Mouse (Mus musculus) right cerebral cortex, adult 2 months (tissue): ENCODE results near the gene Olfr544.

ENCODE experiments used
- DNase-seq, 2 experiments: peaks; one replicate each; pipeline ENCODE4 v3.0.0; 2021 to 2022; ENCODE audit warnings: low spot score in 2 of 2

Olfr544 gene

GRCm38 (mm10) chr7:102477377-102477776, 10.7 kb downstream of the Olfr544 start:
- no peak for DNase-seq

DNA sequence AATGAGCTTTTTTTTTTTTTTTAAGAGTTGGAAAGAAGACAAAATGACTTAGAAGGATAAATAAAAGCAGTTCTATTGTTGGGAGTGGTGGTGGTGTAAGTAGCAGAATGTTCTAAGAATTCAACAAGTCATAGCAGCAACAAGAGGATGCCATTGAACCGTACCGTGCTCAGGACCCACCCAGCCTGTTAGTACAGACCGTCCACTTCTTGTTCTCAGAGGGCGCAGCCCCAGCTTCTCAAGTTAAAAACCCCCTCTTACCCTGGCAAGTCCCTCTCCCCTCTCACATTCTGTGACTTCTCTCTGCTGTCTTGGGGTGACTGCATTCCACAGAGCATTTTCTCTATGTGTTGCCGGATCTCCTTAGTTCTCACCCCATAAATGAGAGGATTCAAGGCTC, 11.5 kb downstream of the Olfr544 start:
- no peak for DNase-seq

DNA sequence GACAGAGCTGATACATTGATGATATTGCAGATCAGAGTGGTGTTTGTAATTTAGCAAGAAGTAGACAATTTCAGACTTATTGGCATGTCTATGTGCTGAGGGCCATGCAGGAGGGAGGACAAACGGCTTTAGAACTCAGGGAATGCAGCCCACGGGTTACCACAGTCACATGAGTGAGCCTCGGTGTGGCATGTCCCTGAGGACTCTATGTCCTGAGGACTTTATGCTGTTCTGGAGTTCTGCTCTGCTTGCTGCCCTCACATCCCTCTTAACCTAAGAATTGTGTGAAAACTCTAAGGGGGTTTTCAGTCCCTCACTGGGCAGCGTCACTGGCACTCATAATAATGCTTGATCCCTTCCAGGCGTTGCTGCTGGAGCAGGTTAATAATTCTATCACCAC, 15.4 kb downstream of the Olfr544 start:
- DNase-seq, result no peak

DNA sequence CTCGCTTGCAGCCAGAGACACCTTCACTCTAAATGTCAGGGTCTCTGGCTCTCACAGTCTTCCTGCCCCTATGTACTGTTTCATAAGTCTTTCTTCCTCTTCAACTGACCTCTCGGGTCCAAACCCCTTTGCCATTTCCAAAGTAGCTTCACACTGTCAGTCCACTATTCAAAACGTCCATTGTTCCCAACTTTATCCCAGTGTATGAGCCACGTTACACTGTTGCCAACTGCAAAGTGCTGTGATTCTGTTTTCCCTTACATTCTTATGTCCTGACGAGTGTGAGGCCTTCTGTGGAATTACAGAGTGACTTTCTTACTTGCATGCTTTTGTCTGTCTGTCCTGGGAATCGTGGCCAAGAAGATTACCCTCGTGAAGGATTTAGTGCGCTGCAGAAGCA, 20.5 kb downstream of the Olfr544 start:
- no peak for DNase-seq

DNA sequence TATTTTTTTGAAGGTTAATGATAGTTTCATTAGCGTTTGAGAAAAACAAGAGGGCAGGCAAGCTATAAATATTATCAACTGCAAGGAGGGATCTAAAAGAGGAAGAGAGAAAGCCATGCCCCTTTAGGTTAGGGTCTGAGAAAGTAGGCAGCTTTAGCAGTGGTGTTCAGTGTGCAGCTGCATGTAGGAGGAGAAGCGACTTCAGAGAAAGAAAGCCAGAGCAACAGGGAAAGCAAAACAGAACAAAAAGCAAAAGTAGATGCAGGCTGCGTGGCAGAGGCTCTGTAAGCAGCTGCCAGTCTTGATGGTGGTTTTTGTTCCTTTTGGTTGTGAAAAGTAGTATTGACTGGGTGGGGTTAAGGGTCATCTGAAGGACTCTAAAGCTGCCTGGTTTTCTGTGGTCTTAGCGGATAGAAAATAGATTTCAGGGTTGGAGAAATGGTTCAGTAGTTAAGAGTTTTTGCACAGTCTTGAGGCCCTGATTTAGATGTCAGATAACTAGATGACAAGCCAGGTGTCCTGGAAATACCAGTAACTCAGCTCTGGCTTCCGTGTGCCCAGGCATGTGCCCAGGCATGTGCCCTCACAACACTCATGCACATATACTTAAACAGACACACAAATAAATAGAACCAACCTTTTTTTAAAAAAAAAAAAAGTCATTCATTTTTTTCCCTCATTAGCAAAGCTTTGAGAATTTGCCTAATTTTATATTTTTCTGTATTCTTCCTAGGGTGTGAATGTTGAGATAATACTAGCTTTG, 29.3 kb downstream of the Olfr544 start:
- DNase-seq, result no peak

DNA sequence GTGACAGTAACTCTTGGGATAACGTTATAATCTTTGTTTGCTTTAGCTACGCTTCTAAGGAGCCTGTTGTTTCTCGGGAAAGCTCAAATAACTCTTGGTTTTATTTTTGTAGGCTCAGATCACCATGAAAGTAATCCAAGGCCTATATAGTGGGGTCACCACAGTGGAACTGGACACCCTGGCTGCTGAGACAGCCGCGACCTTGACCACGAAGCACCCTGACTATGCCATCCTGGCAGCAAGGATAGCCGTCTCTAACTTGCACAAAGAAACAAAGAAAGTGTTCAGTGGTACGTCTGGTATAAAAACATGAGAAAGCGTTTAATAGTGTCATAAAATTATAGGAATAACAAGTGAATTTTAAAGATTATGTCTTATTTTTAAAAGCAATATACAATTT, 41.7 kb downstream of the Olfr544 start:
- no peak for DNase-seq

GRCm38 (mm10) chr7:102444301-102444700, 43.8 kb downstream of the Olfr544 start:
- no peak for DNase-seq

- no peak for DNase-seq
These were observed 45.7 kb downstream of the Olfr544 start for GRCm38 (mm10) chr7:102442432-102442831.

DNA sequence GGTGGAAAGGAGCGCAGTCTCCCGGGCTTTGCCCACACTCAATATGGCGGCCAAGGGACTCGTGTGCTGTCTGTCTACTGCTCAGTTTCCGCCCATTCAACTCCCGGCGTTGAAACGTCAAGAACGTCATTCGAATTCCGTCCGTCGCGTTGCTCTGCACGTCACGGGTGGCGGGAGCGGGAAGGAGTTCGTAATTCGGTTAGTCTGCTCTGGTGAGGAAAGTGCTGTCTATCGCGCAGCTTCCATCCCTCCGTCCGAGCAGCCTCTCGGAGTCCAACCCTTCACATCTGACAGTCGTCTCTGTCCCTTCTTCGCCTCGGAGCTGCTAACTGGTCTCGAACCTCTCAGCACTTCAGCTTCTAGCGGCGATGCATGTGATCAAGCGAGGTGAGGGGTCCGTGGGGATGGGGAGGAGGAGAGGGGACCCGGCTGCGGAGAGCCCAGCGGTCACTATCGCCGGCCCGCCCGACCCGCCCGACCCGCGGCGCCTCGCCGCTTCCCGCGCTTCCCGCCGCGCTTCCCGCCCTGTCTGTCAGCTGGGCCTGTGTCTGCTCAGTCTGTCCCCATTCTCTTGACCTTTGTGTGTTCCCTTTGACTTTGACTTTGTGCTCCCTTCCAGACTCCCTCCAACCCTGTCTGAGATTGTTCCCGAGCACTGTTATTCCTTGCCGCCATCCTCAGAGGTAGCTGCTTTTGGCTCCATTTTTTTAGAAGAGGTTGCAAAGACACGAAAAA, 46.3 kb downstream of the Olfr544 start, which contains the start of gene Rrm1:
Rrm1 (plus strand) TSS at position 39 of the 735 bp plus-strand sequence.
- DNase-seq, result peak; percentile 95 to 99

- DNase-seq, result no peak
These were observed 47.1 kb downstream of the Olfr544 start for GRCm38 (mm10) chr7:102440822-102441656.

DNA sequence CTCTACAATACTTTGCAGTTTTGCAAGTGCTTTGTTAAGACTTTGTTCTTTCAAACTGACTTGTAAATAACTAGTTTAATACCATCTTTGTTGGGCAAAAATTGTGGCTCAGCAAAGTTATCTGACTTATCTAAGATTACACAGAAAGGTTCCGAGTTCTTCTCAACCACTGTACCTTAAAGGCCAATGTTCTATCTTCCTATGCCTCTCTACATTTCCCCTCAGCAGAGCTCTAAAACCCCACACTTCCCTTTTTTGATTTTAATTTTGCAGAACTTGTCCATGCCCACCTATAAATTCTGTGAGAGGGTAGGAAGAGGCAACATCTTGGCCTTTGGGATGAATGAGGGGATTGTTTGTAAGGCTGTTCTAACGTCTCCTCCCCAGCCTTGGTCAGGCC, 53.8 kb downstream of the Olfr544 start:
- DNase-seq, result no peak
